Mouse (Mus musculus): ENCODE data around the gene Ece1.
"Not testable (repeated sequence)": the region's sequence is repeated elsewhere in the genome, so short reads cannot be mapped to it uniquely, and the experiment has no call there.

The Ece1 gene

GRCm38 (mm10) chr4:137862019-137862418, at the start of gene Ece1:
Gene Ece1 (plus strand): TSS chr4:137862237.
- DNase-seq, result peak; percentile 94

GRCm38 (mm10) chr4:137812946-137813708, 48.9 kb upstream of the Ece1 start:
- DNase-seq, result peak; percentile 28

GRCm38 (mm10) chr4:137814140-137814539, 47.9 kb upstream of the Ece1 start:
- DNase-seq, result no peak

GRCm38 (mm10) chr4:137815473-137815872, 46.6 kb upstream of the Ece1 start:
- no peak for DNase-seq

- DNase-seq, result peak; percentile 18
Measured at GRCm38 (mm10) chr4:137816216-137816615, 45.8 kb upstream of the Ece1 start.

- no peak for DNase-seq
Measured at GRCm38 (mm10) chr4:137818341-137818740, 43.7 kb upstream of the Ece1 start.

GRCm38 (mm10) chr4:137819487-137819886, 42.5 kb upstream of the Ece1 start:
- DNase-seq, result peak; percentile 76

GRCm38 (mm10) chr4:137820721-137821120, 41.3 kb upstream of the Ece1 start:
- peak; percentile 50 for DNase-seq

- no peak for DNase-seq
Measured at GRCm38 (mm10) chr4:137822537-137822936, 39.5 kb upstream of the Ece1 start.

- DNase-seq, result no peak
Measured at GRCm38 (mm10) chr4:137823542-137823941, 38.5 kb upstream of the Ece1 start.

GRCm38 (mm10) chr4:137824881-137825280, 37.2 kb upstream of the Ece1 start:
- DNase-seq, result no peak

- no peak for DNase-seq
Measured at GRCm38 (mm10) chr4:137830380-137830779, 31.7 kb upstream of the Ece1 start.

- no peak for DNase-seq
Measured at GRCm38 (mm10) chr4:137831598-137831997, 30.4 kb upstream of the Ece1 start.

- peak; percentile 89 for DNase-seq
Measured at GRCm38 (mm10) chr4:137835624-137836337, 26.3 kb upstream of the Ece1 start.

GRCm38 (mm10) chr4:137836741-137837140, 25.3 kb upstream of the Ece1 start:
- no peak for DNase-seq

GRCm38 (mm10) chr4:137837792-137838191, 24.2 kb upstream of the Ece1 start:
- DNase-seq, result peak; percentile 32

- no peak for DNase-seq
Measured at GRCm38 (mm10) chr4:137838791-137839190, 23.2 kb upstream of the Ece1 start.

- no peak for DNase-seq
Measured at GRCm38 (mm10) chr4:137839452-137839851, 22.6 kb upstream of the Ece1 start.

- peak; percentile 84 for DNase-seq
Measured at GRCm38 (mm10) chr4:137844656-137845055, 17.4 kb upstream of the Ece1 start.

GRCm38 (mm10) chr4:137847651-137848050, 14.4 kb upstream of the Ece1 start:
- not testable (repeated sequence) for DNase-seq

GRCm38 (mm10) chr4:137850161-137850560, 11.9 kb upstream of the Ece1 start:
- DNase-seq, result no peak

GRCm38 (mm10) chr4:137851484-137851883, 10.6 kb upstream of the Ece1 start:
- peak; percentile 80 for DNase-seq

GRCm38 (mm10) chr4:137853822-137854221, 8.2 kb upstream of the Ece1 start:
- DNase-seq, result no peak

GRCm38 (mm10) chr4:137855741-137856341, 6.2 kb upstream of the Ece1 start:
- no peak for DNase-seq

Data from lung, postnatal 10 days (tissue).